Mouse (Mus musculus): ENCODE results near the gene Utp3. TPM values are rescaled to one million over a fixed set of nuclear protein-coding genes. Genes with fewer than 3 reads are reported as not detected.
A peak's percentile ranks its signal among the peaks of the same experiment; 100 is the strongest.

Utp3 gene
- 75.6 and 76.0 TPM in 2 replicates for polyA plus RNA-seq (2014; fragmentation: Nextera tagmentation; extraction: Ambion mirVana)

DNA sequence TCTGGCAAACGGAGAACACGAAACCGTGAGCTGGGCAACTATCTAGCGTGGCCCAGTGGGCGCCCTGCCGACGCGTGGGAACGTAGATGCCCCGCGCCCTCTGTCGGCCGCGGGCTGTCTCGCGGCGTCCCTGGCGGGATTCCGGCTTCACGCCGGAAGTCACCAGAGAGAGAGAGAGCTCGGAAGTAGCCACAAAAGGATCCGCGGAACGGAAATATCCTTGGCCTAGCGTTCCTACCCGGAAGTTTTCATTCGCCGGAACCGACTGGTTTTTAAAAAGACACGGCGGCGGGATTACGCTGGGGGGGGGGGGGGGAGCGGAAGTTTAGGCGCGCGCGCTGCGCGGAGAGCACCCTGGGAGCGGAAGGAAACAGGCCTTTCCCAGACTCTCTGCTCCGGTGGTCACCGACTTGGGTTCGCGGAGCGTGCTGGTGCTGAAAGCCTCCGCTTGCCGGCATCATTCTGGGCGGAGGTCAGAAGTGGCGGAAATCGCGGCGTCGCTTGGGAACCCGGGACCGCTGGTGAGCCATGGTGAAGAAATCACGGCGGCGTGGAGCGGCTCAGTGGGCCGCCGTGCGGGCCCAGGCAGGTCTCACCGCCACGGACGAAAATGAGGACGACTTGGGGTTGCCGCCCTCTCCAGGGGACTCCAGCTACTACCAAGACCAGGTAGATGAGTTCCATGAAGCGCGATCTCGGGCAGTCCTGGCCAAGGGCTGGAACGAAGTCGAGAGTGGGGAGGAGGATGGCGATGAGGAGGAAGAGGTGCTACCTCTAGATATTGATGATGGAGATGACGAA lies at the start of gene Utp3:
Gene Utp3, plus strand, starts transcription at position 377 of the 801 bp plus-strand sequence.
- peak; percentile 99 for DNase-seq (ENCODE audit: low spot score)
- Histone ChIP-seq H3K4me3 (ENCODE audit: low read depth, low read length) (peak within 1 kb of the TSS; percentile 89), H3K4me1 (ENCODE audit: control insufficient read depth, insufficient read depth, low read length) (no peaks in the 10 kb centered on the region), H3K4me2 (ENCODE audit: low read depth, low read length) (peak within 1 kb of the TSS; percentile 91), H3K36me3 (replicated peaks; ENCODE audit: control insufficient read depth, insufficient read depth, low read depth, low read length) (no peaks in the 10 kb centered on the region), H3K9me3 (replicated peaks; ENCODE audit: control insufficient read depth, low read length) (no peaks in the 10 kb centered on the region), H3K27me3 (ENCODE audit: control insufficient read depth, insufficient read depth, low read length) (no peaks in the 10 kb centered on the region), H3K9ac (replicated peaks; ENCODE audit: low read length) (peak within 1 kb of the TSS; percentile 90), H3K27ac (replicated peaks; ENCODE audit: low read depth, low read length) (peak within 1 kb of the TSS; percentile 84)
- under 1% methylated on average over 76 of the region's 76 CpGs for WGBS
- ATAC-seq (replicated peaks; ENCODE audit: insufficient number of reproducible peaks, low FRiP score, low TSS enrichment, low read depth) = peak; percentile 95

DNA sequence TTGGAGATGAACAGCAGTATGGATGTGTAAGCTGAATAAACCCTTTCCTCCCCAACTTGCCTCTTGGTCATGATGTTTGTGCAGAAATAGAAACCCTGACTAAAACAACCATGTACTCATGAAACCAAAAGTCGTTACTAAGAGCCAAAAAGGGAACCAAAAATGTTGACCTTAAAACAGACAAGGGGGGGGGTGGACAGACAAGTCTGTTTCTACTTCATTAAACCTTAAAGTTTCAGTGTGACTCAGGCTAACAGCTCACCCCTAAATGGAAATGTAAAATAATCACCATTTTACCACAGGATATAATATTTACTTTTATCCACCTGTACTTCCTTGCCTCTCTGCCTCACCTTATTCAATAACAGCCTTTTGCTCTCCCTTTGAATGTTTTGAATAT lies 45.7 kb upstream of the Utp3 start:
- Histone ChIP-seq H3K27me3 (ENCODE audit: control insufficient read depth, insufficient read depth, low read length) (no peaks in the 10 kb centered on the region), H3K4me1 (ENCODE audit: control insufficient read depth, insufficient read depth, low read length) (no peaks in the 10 kb centered on the region), H3K4me2 (ENCODE audit: low read depth, low read length) (no peak overlapping the region), H3K9me3 (replicated peaks; ENCODE audit: control insufficient read depth, low read length) (no peaks in the 10 kb centered on the region), H3K4me3 (ENCODE audit: low read depth, low read length) (no peak overlapping the region), H3K36me3 (replicated peaks; ENCODE audit: control insufficient read depth, insufficient read depth, low read depth, low read length) (no peaks in the 10 kb centered on the region), H3K27ac (replicated peaks; ENCODE audit: low read depth, low read length) (no peak overlapping the region), H3K9ac (replicated peaks; ENCODE audit: low read length) (no peak overlapping the region)
- 79% methylated on average over 1 of the region's 1 CpGs for WGBS
- DNase-seq (ENCODE audit: low spot score) = no peak
- no peak for ATAC-seq (replicated peaks; ENCODE audit: insufficient number of reproducible peaks, low FRiP score, low TSS enrichment, low read depth)

DNA sequence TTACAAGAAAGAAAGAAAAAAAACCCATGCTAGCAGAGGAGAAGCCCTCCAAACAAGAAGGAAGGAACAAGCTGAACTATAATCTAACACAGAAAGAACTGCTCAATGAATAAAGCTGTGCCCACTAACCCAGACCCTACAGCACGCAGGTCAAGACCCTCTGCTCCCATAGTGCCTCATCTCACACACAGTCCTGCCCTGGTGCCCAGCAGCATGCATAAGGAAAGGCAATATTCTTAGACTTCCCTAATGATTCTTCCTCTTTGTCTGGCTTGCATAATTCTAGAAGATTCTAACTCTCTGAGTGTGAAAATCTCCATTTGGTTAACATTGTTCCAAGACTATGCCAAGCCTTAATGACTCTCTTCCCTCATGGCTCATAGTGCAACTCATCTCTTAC lies 45.3 kb upstream of the Utp3 start:
- ATAC-seq (replicated peaks; ENCODE audit: insufficient number of reproducible peaks, low FRiP score, low TSS enrichment, low read depth) = no peak
- WGBS = 83% methylated on average over 1 of the region's 1 CpGs
- H3K36me3 ChIP-seq (replicated peaks; ENCODE audit: control insufficient read depth, insufficient read depth, low read depth, low read length) = no peaks in the 10 kb centered on the region

DNA sequence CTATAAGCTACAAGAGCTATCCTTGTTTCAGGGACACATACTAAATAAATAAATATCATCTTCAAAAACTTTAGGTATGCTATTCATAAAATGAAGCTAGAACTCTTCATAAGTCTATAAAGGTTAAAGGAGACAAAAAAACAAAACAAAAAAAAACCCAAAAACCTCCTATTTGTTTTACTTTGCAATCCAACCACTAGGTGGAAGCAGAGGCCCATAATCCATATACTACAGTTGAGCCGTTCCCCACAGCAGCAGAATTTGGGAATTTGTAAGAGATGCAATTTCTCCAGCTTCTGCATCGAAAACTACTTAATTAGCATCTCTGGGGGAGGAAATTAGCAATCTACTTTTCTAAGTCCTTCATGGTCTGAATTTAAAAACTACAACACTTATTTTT lies 35.0 kb upstream of the Utp3 start:
- Histone ChIP-seq H3K9ac (replicated peaks; ENCODE audit: low read length) (no peak overlapping the region), H3K27me3 (ENCODE audit: control insufficient read depth, insufficient read depth, low read length) (no peaks in the 10 kb centered on the region), H3K4me1 (ENCODE audit: control insufficient read depth, insufficient read depth, low read length) (no peaks in the 10 kb centered on the region), H3K27ac (replicated peaks; ENCODE audit: low read depth, low read length) (no peak overlapping the region), H3K36me3 (replicated peaks; ENCODE audit: control insufficient read depth, insufficient read depth, low read depth, low read length) (no peaks in the 10 kb centered on the region), H3K4me2 (ENCODE audit: low read depth, low read length) (no peak overlapping the region), H3K4me3 (ENCODE audit: low read depth, low read length) (no peak overlapping the region), H3K9me3 (replicated peaks; ENCODE audit: control insufficient read depth, low read length) (no peaks in the 10 kb centered on the region)
- WGBS = 8% methylated on average over 2 of the region's 2 CpGs
- no peak for ATAC-seq (replicated peaks; ENCODE audit: insufficient number of reproducible peaks, low FRiP score, low TSS enrichment, low read depth)
- peak; percentile 73 for DNase-seq (ENCODE audit: low spot score)

More for the DNA sequence above, 45.3 kb upstream of the Utp3 start:
- H3K4me3 ChIP-seq (ENCODE audit: low read depth, low read length) = no peak overlapping the region
- no peak for DNase-seq (ENCODE audit: low spot score)
- H3K4me1 ChIP-seq (ENCODE audit: control insufficient read depth, insufficient read depth, low read length) = no peaks in the 10 kb centered on the region
- no peak overlapping the region for H3K9ac ChIP-seq (replicated peaks; ENCODE audit: low read length)
- H3K4me2 ChIP-seq (ENCODE audit: low read depth, low read length) = no peak overlapping the region
- H3K27ac ChIP-seq (replicated peaks; ENCODE audit: low read depth, low read length) = no peak overlapping the region
- H3K9me3 ChIP-seq (replicated peaks; ENCODE audit: control insufficient read depth, low read length) = no peaks in the 10 kb centered on the region
- H3K27me3 ChIP-seq (ENCODE audit: control insufficient read depth, insufficient read depth, low read length) = no peaks in the 10 kb centered on the region

DNA sequence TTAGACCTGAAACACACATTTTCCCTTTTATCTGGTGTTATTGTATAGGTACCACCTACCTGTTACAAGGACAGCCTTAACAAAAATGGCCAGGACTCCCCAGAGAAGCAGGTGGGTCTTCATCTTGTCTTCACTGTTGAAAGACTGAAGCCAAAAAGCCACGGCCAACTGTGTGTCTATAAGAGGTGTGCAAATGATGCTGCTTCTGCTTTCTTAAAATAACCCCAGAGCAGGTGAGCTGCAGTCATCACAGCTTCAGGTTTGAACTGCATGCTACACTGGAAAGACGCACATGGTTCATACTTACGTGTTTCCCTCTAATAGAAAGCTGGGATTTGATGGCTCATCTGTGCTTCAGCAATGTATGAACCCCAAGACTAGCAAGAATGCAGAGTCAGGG lies 26.6 kb upstream of the Utp3 start, which contains the start of gene Jchain:
Gene Jchain, minus strand, starts transcription at position 235 of the 400 bp plus-strand sequence.
- ATAC-seq (replicated peaks; ENCODE audit: insufficient number of reproducible peaks, low FRiP score, low TSS enrichment, low read depth) (no peak), DNase-seq (ENCODE audit: low spot score) (no peak)
- H3K4me3 ChIP-seq (ENCODE audit: low read depth, low read length) = no peak within 1 kb of the TSS
- H3K27ac ChIP-seq (replicated peaks; ENCODE audit: low read depth, low read length) = no peak within 1 kb of the TSS
- H3K4me1 ChIP-seq (ENCODE audit: control insufficient read depth, insufficient read depth, low read length) = no peaks in the 10 kb centered on the region
- H3K36me3 ChIP-seq (replicated peaks; ENCODE audit: control insufficient read depth, insufficient read depth, low read depth, low read length) = no peaks in the 10 kb centered on the region
- H3K9ac ChIP-seq (replicated peaks; ENCODE audit: low read length) = no peak within 1 kb of the TSS
- no peaks in the 10 kb centered on the region for H3K27me3 ChIP-seq (ENCODE audit: control insufficient read depth, insufficient read depth, low read length)
- no peak within 1 kb of the TSS for H3K4me2 ChIP-seq (ENCODE audit: low read depth, low read length)
- no peaks in the 10 kb centered on the region for H3K9me3 ChIP-seq (replicated peaks; ENCODE audit: control insufficient read depth, low read length)
- WGBS = 92% methylated on average over 3 of the region's 3 CpGs

DNA sequence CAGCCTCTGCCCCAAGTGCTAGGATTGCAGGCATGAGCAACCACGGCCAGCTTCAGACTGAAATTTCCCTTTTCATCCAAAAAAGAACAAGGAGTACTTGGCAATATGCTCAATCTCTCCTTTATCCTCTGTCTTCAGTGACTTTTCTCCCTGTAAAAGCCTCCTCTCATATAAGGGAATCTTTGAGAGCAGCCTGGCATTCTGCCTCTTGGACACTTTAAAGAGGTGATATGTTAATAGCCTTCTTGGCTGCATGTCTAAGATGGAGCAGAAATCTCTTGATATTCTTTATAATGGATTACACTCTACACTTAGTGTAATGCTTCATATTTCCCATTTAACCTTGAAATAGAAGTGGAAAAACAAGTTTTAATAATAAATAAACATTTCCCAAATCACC lies 23.4 kb upstream of the Utp3 start:
- Histone ChIP-seq H3K4me1 (ENCODE audit: control insufficient read depth, insufficient read depth, low read length) (no peaks in the 10 kb centered on the region), H3K27me3 (ENCODE audit: control insufficient read depth, insufficient read depth, low read length) (no peaks in the 10 kb centered on the region), H3K9ac (replicated peaks; ENCODE audit: low read length) (no peak overlapping the region), H3K36me3 (replicated peaks; ENCODE audit: control insufficient read depth, insufficient read depth, low read depth, low read length) (no peaks in the 10 kb centered on the region), H3K4me3 (ENCODE audit: low read depth, low read length) (no peak overlapping the region), H3K9me3 (replicated peaks; ENCODE audit: control insufficient read depth, low read length) (no peaks in the 10 kb centered on the region), H3K4me2 (ENCODE audit: low read depth, low read length) (no peak overlapping the region), H3K27ac (replicated peaks; ENCODE audit: low read depth, low read length) (no peak overlapping the region)
- 64% methylated on average over 1 of the region's 1 CpGs for WGBS
- no peak for DNase-seq (ENCODE audit: low spot score)
- ATAC-seq (replicated peaks; ENCODE audit: insufficient number of reproducible peaks, low FRiP score, low TSS enrichment, low read depth) = no peak

DNA sequence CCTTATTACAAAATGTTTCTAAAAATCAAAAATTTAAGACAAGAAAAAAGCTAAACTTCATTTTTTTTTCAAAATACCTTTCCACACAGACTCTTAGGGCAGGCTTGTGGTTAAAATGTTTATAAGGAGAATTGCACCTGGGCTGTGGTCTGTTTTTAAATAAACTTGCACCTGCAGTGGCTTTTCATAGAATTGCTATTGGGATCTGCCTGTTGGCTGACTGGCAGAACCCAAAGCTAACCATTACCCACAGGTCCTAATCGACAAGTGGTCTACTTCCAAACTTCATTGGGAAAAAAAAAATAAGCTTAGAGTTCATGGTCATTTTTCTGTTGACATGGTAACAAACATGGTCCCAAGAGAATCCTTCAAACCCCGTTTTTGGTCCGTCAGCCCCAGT lies 19.6 kb upstream of the Utp3 start:
- Histone ChIP-seq H3K27me3 (ENCODE audit: control insufficient read depth, insufficient read depth, low read length) (no peaks in the 10 kb centered on the region), H3K27ac (replicated peaks; ENCODE audit: low read depth, low read length) (no peak overlapping the region), H3K9ac (replicated peaks; ENCODE audit: low read length) (no peak overlapping the region), H3K4me1 (ENCODE audit: control insufficient read depth, insufficient read depth, low read length) (no peaks in the 10 kb centered on the region), H3K9me3 (replicated peaks; ENCODE audit: control insufficient read depth, low read length) (no peaks in the 10 kb centered on the region), H3K4me2 (ENCODE audit: low read depth, low read length) (no peak overlapping the region), H3K36me3 (replicated peaks; ENCODE audit: control insufficient read depth, insufficient read depth, low read depth, low read length) (no peaks in the 10 kb centered on the region), H3K4me3 (ENCODE audit: low read depth, low read length) (no peak overlapping the region)
- 65% methylated on average over 3 of the region's 3 CpGs for WGBS
- DNase-seq (ENCODE audit: low spot score) = no peak
- no peak for ATAC-seq (replicated peaks; ENCODE audit: insufficient number of reproducible peaks, low FRiP score, low TSS enrichment, low read depth)

DNA sequence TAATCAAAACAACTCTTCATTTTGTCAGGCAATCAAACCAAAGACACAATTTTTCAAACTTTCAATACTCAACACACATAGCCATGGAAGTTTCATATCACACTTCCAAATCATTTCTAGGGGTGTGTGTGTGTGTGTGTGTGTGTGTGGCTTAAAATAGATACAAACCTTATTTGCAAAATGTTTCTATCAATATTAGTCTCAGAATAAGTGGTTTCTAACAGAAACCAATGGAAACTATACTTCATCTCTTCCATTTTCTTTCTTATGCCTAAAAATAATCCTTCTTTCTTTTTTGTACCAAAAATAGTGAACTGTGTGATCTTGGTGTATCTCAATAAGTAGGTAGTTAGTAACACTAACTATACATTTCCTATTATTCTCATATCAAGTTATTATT lies 13.4 kb upstream of the Utp3 start:
- ATAC-seq (replicated peaks; ENCODE audit: insufficient number of reproducible peaks, low FRiP score, low TSS enrichment, low read depth) (no peak), DNase-seq (ENCODE audit: low spot score) (no peak)
- H3K4me3 ChIP-seq (ENCODE audit: low read depth, low read length) = no peak overlapping the region
- H3K4me2 ChIP-seq (ENCODE audit: low read depth, low read length) = no peak overlapping the region
- no peak overlapping the region for H3K27ac ChIP-seq (replicated peaks; ENCODE audit: low read depth, low read length)
- H3K4me1 ChIP-seq (ENCODE audit: control insufficient read depth, insufficient read depth, low read length) = no peaks in the 10 kb centered on the region
- H3K36me3 ChIP-seq (replicated peaks; ENCODE audit: control insufficient read depth, insufficient read depth, low read depth, low read length) = no peaks in the 10 kb centered on the region
- no peaks in the 10 kb centered on the region for H3K27me3 ChIP-seq (ENCODE audit: control insufficient read depth, insufficient read depth, low read length)
- no peaks in the 10 kb centered on the region for H3K9me3 ChIP-seq (replicated peaks; ENCODE audit: control insufficient read depth, low read length)
- no peak overlapping the region for H3K9ac ChIP-seq (replicated peaks; ENCODE audit: low read length)

Data from embryonic facial prominence, embryonic 11.5 days (tissue).